Mouse (Mus musculus) limb, embryonic 12.5 days (tissue): ENCODE measurements around the gene Prr14l. TPM values are rescaled to one million over a fixed set of nuclear protein-coding genes. Genes with fewer than 3 reads are reported as not detected.
A peak's percentile ranks its signal among the peaks of the same experiment; 100 is the strongest.
"Not testable (repeated sequence)": the region's sequence is repeated elsewhere in the genome, so short reads cannot be mapped to it uniquely, and the experiment has no call there.

Experiments
- ATAC-seq: fragments of 200-750 bp; cut with Nextera tagmentation; 2 replicates; pipeline ENCODE4 v1.8.0; 2017; ENCODE audit warnings: low read depth, moderate TSS enrichment; ENCODE audit not compliant: insufficient number of reproducible peaks, insufficient read depth, low FRiP score, low TSS enrichment
- H3K27ac ChIP-seq: fragments of 300-500 bp; sonication (generic); 2 replicates; pipeline ENCODE4 v1.5.1; 2016; ENCODE audit warnings: mild to moderate bottlenecking, moderate library complexity
- H3K27me3 ChIP-seq: fragments of 300-500 bp; sonication (generic); 2 replicates; pipeline ENCODE4 v1.6.1; 2016; ENCODE audit warnings: mild to moderate bottlenecking, moderate library complexity
- H3K36me3 ChIP-seq: fragments of 300-500 bp; sonication (generic); 2 replicates; pipeline ENCODE4 v1.6.1; 2016; ENCODE audit warnings: mild to moderate bottlenecking, moderate library complexity
- H3K4me1 ChIP-seq: fragments of 300-500 bp; sonication (generic); replicated peaks from 2 replicates; pipeline ENCODE4 v1.6.1; 2016
- H3K4me2 ChIP-seq: fragments of 300-500 bp; sonication (generic); 2 replicates; pipeline ENCODE4 v1.6.1; 2016; ENCODE audit warnings: mild to moderate bottlenecking, moderate library complexity
- H3K4me3 ChIP-seq: fragments of 300-500 bp; sonication (generic); replicated peaks from 2 replicates; pipeline ENCODE4 v1.5.1; 2016; ENCODE audit warnings: mild to moderate bottlenecking
- H3K9ac ChIP-seq: fragments of 300-500 bp; sonication (generic); replicated peaks from 2 replicates; pipeline ENCODE4 v1.6.1; 2016; ENCODE audit warnings: mild to moderate bottlenecking, moderate library complexity
- H3K9me3 ChIP-seq: fragments of 300-500 bp; sonication (generic); 2 replicates; pipeline ENCODE4 v1.6.1; 2016; ENCODE audit warnings: mild to moderate bottlenecking, moderate library complexity
- WGBS: fragments of 180-500 bp; shearing (Covaris S2); methylation state at CpG from one replicate; pipeline ENCODE4 v1.1.7; 2016; 5-methylcytosine and 5-hydroxymethylcytosine counted together
- polyA plus RNA-seq: library from polyadenylated mRNA; unstranded; fragments of >200 nt; fragmentation: Nextera tagmentation; extraction: Ambion mirVana; gene quantifications from 2 replicates; pipeline ENCODE4 v1.2.1, GENCODE M21; 2016

Prr14l gene
- polyA plus RNA-seq, 1 experiment from 2014 or later, result 15.8 TPM

- ATAC-seq, result no peak
- Histone ChIP-seq H3K4me3 (no peak overlapping the region), H3K4me2 (peak overlapping the region; percentile 74), H3K27me3 (no peaks in the 10 kb centered on the region), H3K9ac (0 out of 2 replicates have a peak overlapping the region, but pooled peaks have one; percentile 18), H3K27ac (no peak overlapping the region), H3K36me3 (peaks cover 27% of the 10 kb centered on the region; the same call in 1 of the 2 replicates), H3K9me3 (no peaks in the 10 kb centered on the region), H3K4me1 (peaks cover 16% of the 10 kb centered on the region)
- 82% methylated on average over 6 of the region's 6 CpGs for WGBS
These were observed 2.0 kb downstream of the Prr14l start for GRCm38 (mm10) chr5:32852026-32852425.

- not testable (repeated sequence) for H3K27me3 ChIP-seq, H3K4me3 ChIP-seq, H3K9ac ChIP-seq, H3K9me3 ChIP-seq, H3K27ac ChIP-seq, ATAC-seq, H3K4me2 ChIP-seq
- 90% methylated on average over 3 of the region's 3 CpGs for WGBS
- peaks cover 16% of the 10 kb centered on the region for H3K4me1 ChIP-seq
- H3K36me3 ChIP-seq, result peaks cover 50% of the 10 kb centered on the region
These were observed 4.5 kb downstream of the Prr14l start for GRCm38 (mm10) chr5:32849580-32849979.

GRCm38 (mm10) chr5:32849178-32849577 lies 4.9 kb downstream of the Prr14l start:
- peaks cover 16% of the 10 kb centered on the region for H3K4me1 ChIP-seq
- H3K9ac ChIP-seq, result no peak overlapping the region; the same call in 1 of the 2 replicates
- no peak for ATAC-seq
- WGBS, result 96% methylated on average over 3 of the region's 3 CpGs
- H3K4me3 ChIP-seq, result no peak overlapping the region
- no peak overlapping the region for H3K4me2 ChIP-seq
- no peak overlapping the region for H3K27ac ChIP-seq
- H3K27me3 ChIP-seq, result no peaks in the 10 kb centered on the region
- peaks cover 53% of the 10 kb centered on the region for H3K36me3 ChIP-seq
- H3K9me3 ChIP-seq, result no peaks in the 10 kb centered on the region

GRCm38 (mm10) chr5:32840029-32840428 lies 14.0 kb downstream of the Prr14l start:
- H3K9ac ChIP-seq, result no peak overlapping the region
- H3K9me3 ChIP-seq, result no peaks in the 10 kb centered on the region
- peaks cover 94% of the 10 kb centered on the region for H3K36me3 ChIP-seq
- no peak for ATAC-seq
- no peaks in the 10 kb centered on the region for H3K4me1 ChIP-seq
- H3K4me3 ChIP-seq, result no peak overlapping the region
- WGBS, result 96% methylated on average over 2 of the region's 2 CpGs
- H3K27ac ChIP-seq, result no peak overlapping the region
- no peak overlapping the region for H3K4me2 ChIP-seq
- H3K27me3 ChIP-seq, result no peaks in the 10 kb centered on the region

GRCm38 (mm10) chr5:32836976-32837375 lies 17.1 kb downstream of the Prr14l start:
- Histone ChIP-seq H3K36me3 (peaks cover 92% of the 10 kb centered on the region), H3K27me3 (no peaks in the 10 kb centered on the region), H3K4me1 (no peaks in the 10 kb centered on the region), H3K27ac (peak overlapping the region; percentile 5; the same call in 1 of the 2 replicates), H3K9me3 (no peaks in the 10 kb centered on the region), H3K9ac (no peak overlapping the region), H3K4me2 (no peak overlapping the region), H3K4me3 (no peak overlapping the region)
- ATAC-seq, result no peak
- 85% methylated on average over 5 of the region's 5 CpGs for WGBS

GRCm38 (mm10) chr5:32834497-32834896 lies 19.6 kb downstream of the Prr14l start:
- Histone ChIP-seq H3K4me2 (no peak overlapping the region), H3K27ac (no peak overlapping the region), H3K4me3 (no peak overlapping the region), H3K27me3 (no peaks in the 10 kb centered on the region), H3K9ac (no peak overlapping the region), H3K36me3 (peaks cover 91% of the 10 kb centered on the region), H3K9me3 (no peaks in the 10 kb centered on the region), H3K4me1 (no peaks in the 10 kb centered on the region)
- 79% methylated on average over 1 of the region's 1 CpGs for WGBS
- no peak for ATAC-seq

- ATAC-seq, result no peak
- H3K4me1 ChIP-seq, result no peaks in the 10 kb centered on the region
- H3K4me2 ChIP-seq, result no peak overlapping the region
- no peak overlapping the region for H3K4me3 ChIP-seq
- H3K27ac ChIP-seq, result no peak overlapping the region
- H3K9ac ChIP-seq, result no peak overlapping the region
- no peaks in the 10 kb centered on the region for H3K27me3 ChIP-seq
- H3K36me3 ChIP-seq, result peaks cover 92% of the 10 kb centered on the region
- 92% methylated on average over 2 of the region's 2 CpGs for WGBS
- no peaks in the 10 kb centered on the region for H3K9me3 ChIP-seq
These were observed 24.0 kb downstream of the Prr14l start for GRCm38 (mm10) chr5:32830054-32830453.

GRCm38 (mm10) chr5:32828766-32829165 lies 25.3 kb downstream of the Prr14l start:
- H3K4me1 ChIP-seq, H3K9ac ChIP-seq, H3K4me3 ChIP-seq, ATAC-seq, H3K9me3 ChIP-seq, H3K27me3 ChIP-seq, H3K27ac ChIP-seq, H3K4me2 ChIP-seq: not testable (repeated sequence)
- H3K36me3 ChIP-seq, result peaks cover 80% of the 10 kb centered on the region
- 86% methylated on average over 1 of the region's 1 CpGs for WGBS

- Histone ChIP-seq H3K27me3 (no peaks in the 10 kb centered on the region), H3K4me3 (no peak within 1 kb of the TSS), H3K4me1 (no peaks in the 10 kb centered on the region), H3K9me3 (no peaks in the 10 kb centered on the region), H3K9ac (no peak within 1 kb of the TSS), H3K4me2 (no peak within 1 kb of the TSS), H3K27ac (no peak within 1 kb of the TSS), H3K36me3 (peaks cover 80% of the 10 kb centered on the region)
- no peak for ATAC-seq
- 88% methylated on average over 7 of the region's 7 CpGs for WGBS
These were observed 27.0 kb downstream of the Prr14l start, which contains the start of gene Gm20671 for GRCm38 (mm10) chr5:32827009-32827408. Gm20671 (minus strand) TSS chr5:32827109.

GRCm38 (mm10) chr5:32820471-32820870 lies 33.6 kb downstream of the Prr14l start:
- no peak overlapping the region for H3K9ac ChIP-seq
- no peaks in the 10 kb centered on the region for H3K27me3 ChIP-seq
- no peaks in the 10 kb centered on the region for H3K4me1 ChIP-seq
- no peak overlapping the region for H3K4me3 ChIP-seq
- WGBS, result 94% methylated on average over 8 of the region's 8 CpGs
- ATAC-seq, result no peak
- H3K27ac ChIP-seq, result no peak overlapping the region
- H3K36me3 ChIP-seq, result peaks cover 78% of the 10 kb centered on the region
- no peak overlapping the region for H3K4me2 ChIP-seq
- no peaks in the 10 kb centered on the region for H3K9me3 ChIP-seq

- Histone ChIP-seq H3K9ac (no peak overlapping the region), H3K36me3 (peaks cover 76% of the 10 kb centered on the region), H3K4me2 (no peak overlapping the region), H3K27me3 (no peaks in the 10 kb centered on the region), H3K4me1 (no peaks in the 10 kb centered on the region), H3K4me3 (no peak overlapping the region), H3K9me3 (no peaks in the 10 kb centered on the region), H3K27ac (no peak overlapping the region)
- ATAC-seq, result no peak
- 91% methylated on average over 4 of the region's 4 CpGs for WGBS
These were observed 38.7 kb downstream of the Prr14l start for GRCm38 (mm10) chr5:32815396-32815795.

GRCm38 (mm10) chr5:32786454-32786853 lies 67.6 kb downstream of the Prr14l start:
- not testable (repeated sequence) for ATAC-seq, H3K4me3 ChIP-seq, H3K4me2 ChIP-seq, H3K9me3 ChIP-seq, H3K4me1 ChIP-seq, H3K9ac ChIP-seq, H3K27ac ChIP-seq, H3K27me3 ChIP-seq
- H3K36me3 ChIP-seq, result peaks cover 26% of the 10 kb centered on the region
- WGBS, result 85% methylated on average over 1 of the region's 1 CpGs
